ENCODE assay signal across 9 mouse cellular contexts in the genomic region with DNA sequence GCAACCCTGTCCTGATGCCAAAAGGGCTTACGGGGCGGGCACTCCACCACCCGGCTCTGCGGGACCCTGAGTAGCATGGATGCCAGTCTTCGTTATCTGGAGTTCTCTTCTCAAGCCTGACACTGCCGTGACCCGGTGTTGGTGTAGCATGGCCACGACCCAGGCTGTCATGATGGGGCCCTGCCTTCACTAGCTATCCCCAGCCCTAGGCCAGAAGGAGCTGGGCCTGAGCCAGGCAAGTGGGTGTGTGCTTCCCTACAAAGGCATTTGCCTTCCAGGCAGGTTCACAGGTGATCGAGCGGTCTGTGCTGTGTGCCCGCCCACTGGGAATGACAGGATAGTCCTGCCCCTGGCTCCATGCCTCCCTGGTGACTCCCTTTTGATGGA. TPM values are rescaled to one million over a fixed set of nuclear protein-coding genes. Genes with fewer than 3 reads are reported as not detected.
A peak's percentile ranks its signal among the peaks of the same experiment; 100 is the strongest.
DNase-seq lines count a peak whose midpoint lies in the region; ATAC-seq and TF ChIP-seq lines count a peak whose summit lies in the region.
"Had no signal": no experiment of that assay in that cellular context is flagged by ENCODE, and none has a peak within 500 bp of the region (broad histone marks: within the 10 kb centered on the region; RNA-seq: fewer than 3 reads in every experiment).

No protein-coding gene starts in this region.

- H3K27ac ChIP-seq in forebrain, embryonic 15.5 days (replicated peaks), result peak overlapping the region; percentile 96
- peak overlapping the region; percentile 91 for H3K27ac ChIP-seq in hindbrain, embryonic 15.5 days (replicated peaks)
- peak overlapping the region; percentile 94 for H3K27ac ChIP-seq in limb, embryonic 14.5 days (replicated peaks; ENCODE audit: low read depth, low read length)
- peak overlapping the region; percentile 97 for H3K27ac ChIP-seq in midbrain, embryonic 13.5 days

- no peaks in the 10 kb centered on the region for H3K9me3 ChIP-seq in forebrain, embryonic 15.5 days
- H3K9me3 ChIP-seq in hindbrain, embryonic 15.5 days, result no peaks in the 10 kb centered on the region
- no peaks in the 10 kb centered on the region for H3K9me3 ChIP-seq in limb, embryonic 14.5 days (ENCODE audit: control insufficient read depth, low read length)
- H3K9me3 ChIP-seq in midbrain, embryonic 13.5 days, result no peaks in the 10 kb centered on the region

- H3K36me3 ChIP-seq in forebrain, embryonic 15.5 days, result no peaks in the 10 kb centered on the region
- H3K36me3 ChIP-seq in hindbrain, embryonic 15.5 days, result no peaks in the 10 kb centered on the region
- 0 out of 2 replicates have a peak, but pooled peaks cover 12% of the 10 kb centered on the region for H3K36me3 ChIP-seq in limb, embryonic 14.5 days (ENCODE audit: control insufficient read depth, insufficient read depth, low read length)
- peaks cover 3% of the 10 kb centered on the region; the same call in 1 of the 2 replicates for H3K36me3 ChIP-seq in midbrain, embryonic 13.5 days

- H3K4me2 ChIP-seq in forebrain, embryonic 15.5 days (replicated peaks), result peak overlapping the region; percentile 84
- H3K4me2 ChIP-seq in hindbrain, embryonic 15.5 days, result peak overlapping the region; percentile 87
- H3K4me2 ChIP-seq in limb, embryonic 14.5 days (replicated peaks; ENCODE audit: low read depth, low read length, severe bottlenecking), result peak overlapping the region; percentile 95
- peak overlapping the region; percentile 96 for H3K4me2 ChIP-seq in midbrain, embryonic 13.5 days (replicated peaks)

- peak overlapping the region; percentile 80 for H3K4me3 ChIP-seq in forebrain, embryonic 15.5 days
- H3K4me3 ChIP-seq in hindbrain, embryonic 15.5 days, result peak overlapping the region; percentile 63
- H3K4me3 ChIP-seq in limb, embryonic 14.5 days (replicated peaks; ENCODE audit: low read length), result peak overlapping the region; percentile 90
- peak overlapping the region; percentile 96 for H3K4me3 ChIP-seq in midbrain, embryonic 13.5 days (replicated peaks)

- no peaks in the 10 kb centered on the region for H3K27me3 ChIP-seq in forebrain, embryonic 15.5 days
- no peaks in the 10 kb centered on the region for H3K27me3 ChIP-seq in hindbrain, embryonic 15.5 days
- no peaks in the 10 kb centered on the region for H3K27me3 ChIP-seq in limb, embryonic 14.5 days (ENCODE audit: control insufficient read depth, insufficient read depth, low read length)
- no peaks in the 10 kb centered on the region for H3K27me3 ChIP-seq in midbrain, embryonic 13.5 days

- H3K4me1 ChIP-seq in forebrain, embryonic 15.5 days, result peaks cover 41% of the 10 kb centered on the region
- peaks cover 57% of the 10 kb centered on the region for H3K4me1 ChIP-seq in hindbrain, embryonic 15.5 days (replicated peaks)
- peaks cover 39% of the 10 kb centered on the region for H3K4me1 ChIP-seq in limb, embryonic 14.5 days (ENCODE audit: control insufficient read depth, insufficient read depth, low read length)
- peaks cover 57% of the 10 kb centered on the region for H3K4me1 ChIP-seq in midbrain, embryonic 13.5 days (replicated peaks)

- peak; percentile 61 for DNase-seq in layer of hippocampus, adult 9-11 months
- DNase-seq in layer of hippocampus, postnatal 14 days (ENCODE audit: low spot score in 2 of 2), result no peak
- DNase-seq in brain, adult 2 months (ENCODE audit: low read depth, low spot score), result peak; percentile 88
- no peak for DNase-seq in limb, embryonic 14.5 days (ENCODE audit: low spot score)
- no peak for DNase-seq in spleen, postnatal 4 days (ENCODE audit: low spot score in 2 of 2)

- peak; percentile 17 for ATAC-seq in forebrain, embryonic 15.5 days (replicated peaks)
- peak; percentile 59 for ATAC-seq in hindbrain, embryonic 15.5 days (ENCODE audit: low FRiP score, low read depth)
- peak; percentile 17 for ATAC-seq in limb, embryonic 14.5 days (ENCODE audit: low FRiP score, low read depth)
- ATAC-seq in midbrain, embryonic 13.5 days, result peak; percentile 59

- TF ChIP-seq POLR2A in limb, embryonic 14.5 days (IDR thresholded peaks at IDR 0.05; ENCODE audit: borderline replicate concordance, extremely low read depth, insufficient read depth, insufficient read length), result no peak

- WGBS in forebrain, embryonic 15.5 days, result under 1% methylated on average over 11 of the region's 11 CpGs
- WGBS in hindbrain, embryonic 15.5 days, result under 1% methylated on average over 11 of the region's 11 CpGs
- WGBS in limb, embryonic 14.5 days, result 1% methylated on average over 11 of the region's 11 CpGs
- WGBS in midbrain, embryonic 13.5 days, result 1% methylated on average over 11 of the region's 11 CpGs

- H3K9ac ChIP-seq in forebrain, embryonic 15.5 days (replicated peaks), result peak overlapping the region; percentile 96
- H3K9ac ChIP-seq in hindbrain, embryonic 15.5 days, result peak overlapping the region; percentile 82
- peak overlapping the region; percentile 87 for H3K9ac ChIP-seq in limb, embryonic 14.5 days (ENCODE audit: low read depth, low read length, severe bottlenecking)
- peak overlapping the region; percentile 98 for H3K9ac ChIP-seq in midbrain, embryonic 13.5 days (replicated peaks)

RNA-seq across cellular contexts. Expression of gene Gpsm1, which starts 0.6 kb away (rescaled TPM):
- 10 to 100 TPM; 48.4 to 57.6 TPM for total RNA-seq in layer of hippocampus, postnatal 14 days (2021)
- 144 and 151 TPM in 2 replicates for polyA plus RNA-seq in forebrain, embryonic 15.5 days (2015; fragmentation: Nextera tagmentation; extraction: Ambion mirVana)
- 177 and 199 TPM in 2 replicates for polyA plus RNA-seq in hindbrain, embryonic 15.5 days (2015; fragmentation: Nextera tagmentation; extraction: Ambion mirVana)
- 78.4 and 103 TPM in 2 replicates for polyA plus RNA-seq in limb, embryonic 14.5 days (2012; rRNA removed)
- polyA plus RNA-seq in limb, embryonic 14.5 days (2014; fragmentation: Nextera tagmentation; extraction: Ambion mirVana), result 31.0 and 37.6 TPM in 2 replicates
- 147 and 162 TPM in 2 replicates for polyA plus RNA-seq in midbrain, embryonic 13.5 days (2015; fragmentation: Nextera tagmentation; extraction: Ambion mirVana)

RNA-seq across cellular contexts. Expression of gene Ccdc187, which starts 21.6 kb away (rescaled TPM):
- 1 to 10 TPM in 1 of 2 experiments, under 1 TPM in 1; 0.60 to 1.2 TPM for total RNA-seq in layer of hippocampus, postnatal 14 days (2021)
- polyA plus RNA-seq in forebrain, embryonic 15.5 days (2015; fragmentation: Nextera tagmentation; extraction: Ambion mirVana), result 0.18 and 0.24 TPM in 2 replicates
- polyA plus RNA-seq in hindbrain, embryonic 15.5 days (2015; fragmentation: Nextera tagmentation; extraction: Ambion mirVana), result 0.16 and 0.25 TPM in 2 replicates
- 0.26 and 0.32 TPM in 2 replicates for polyA plus RNA-seq in limb, embryonic 14.5 days (2012; rRNA removed)
- 0.03 and 0.06 TPM in 2 replicates for polyA plus RNA-seq in limb, embryonic 14.5 days (2014; fragmentation: Nextera tagmentation; extraction: Ambion mirVana)
- 0.17 and 0.23 TPM in 2 replicates for polyA plus RNA-seq in midbrain, embryonic 13.5 days (2015; fragmentation: Nextera tagmentation; extraction: Ambion mirVana)
- total RNA-seq: hematopoietic stem cell, adult 5-6 weeks had no signal

RNA-seq across cellular contexts. Expression of gene Dnlz, which starts 36.0 kb away (rescaled TPM):
- total RNA-seq in layer of hippocampus, postnatal 14 days (2021), result 10 to 100 TPM; 25.9 TPM
- 33.0 and 33.5 TPM in 2 replicates for polyA plus RNA-seq in forebrain, embryonic 15.5 days (2015; fragmentation: Nextera tagmentation; extraction: Ambion mirVana)
- 28.3 and 32.6 TPM in 2 replicates for polyA plus RNA-seq in hindbrain, embryonic 15.5 days (2015; fragmentation: Nextera tagmentation; extraction: Ambion mirVana)
- polyA plus RNA-seq in limb, embryonic 14.5 days (2012; rRNA removed), result 28.2 and 33.8 TPM in 2 replicates
- 30.5 and 31.1 TPM in 2 replicates for polyA plus RNA-seq in limb, embryonic 14.5 days (2014; fragmentation: Nextera tagmentation; extraction: Ambion mirVana)
- polyA plus RNA-seq in midbrain, embryonic 13.5 days (2015; fragmentation: Nextera tagmentation; extraction: Ambion mirVana), result 28.1 and 30.6 TPM in 2 replicates

RNA-seq across cellular contexts. Expression of gene Card9, which starts 44.8 kb away (rescaled TPM):
- total RNA-seq in layer of hippocampus, postnatal 14 days (2021), result 1 to 10 TPM; 2.5 to 2.6 TPM
- 1.4 and 1.5 TPM in 2 replicates for polyA plus RNA-seq in forebrain, embryonic 15.5 days (2015; fragmentation: Nextera tagmentation; extraction: Ambion mirVana)
- 1.5 and 3.2 TPM in 2 replicates for polyA plus RNA-seq in hindbrain, embryonic 15.5 days (2015; fragmentation: Nextera tagmentation; extraction: Ambion mirVana)
- 4.1 and 5.6 TPM in 2 replicates for polyA plus RNA-seq in limb, embryonic 14.5 days (2012; rRNA removed)
- polyA plus RNA-seq in limb, embryonic 14.5 days (2014; fragmentation: Nextera tagmentation; extraction: Ambion mirVana), result 1.2 and 1.4 TPM in 2 replicates
- 1.4 and 2.3 TPM in 2 replicates for polyA plus RNA-seq in midbrain, embryonic 13.5 days (2015; fragmentation: Nextera tagmentation; extraction: Ambion mirVana)

Comparison
In these comparisons a context has a peak if more than half of its experiments do, and no peak if none do; other contexts are left out.
1. DNase-seq: peak in layer of hippocampus, adult 9-11 months (single experiment) and brain, adult 2 months (single experiment); none in layer of hippocampus, postnatal 14 days (0 of 2), limb, embryonic 14.5 days (single experiment) and spleen, postnatal 4 days (0 of 2).
2. Peak in every context shown above with its lines, with median percentiles within 50 percentile points of each other: ATAC-seq, H3K27ac ChIP-seq, H3K4me2 ChIP-seq, H3K4me3 ChIP-seq and H3K9ac ChIP-seq.